Mouse (Mus musculus) lung, adult 2 months (tissue): ENCODE data around the gene Tnpo3. TPM values are rescaled to one million over a fixed set of nuclear protein-coding genes. Genes with fewer than 3 reads are reported as not detected.

Source experiments
- DNase-seq: peaks from one replicate; pipeline ENCODE4 v3.0.0; 2022
- H3K4me1 ChIP-seq: fragments of 200-500 bp; 2 replicates; pipeline ENCODE4 v1.6.1; 2011; ENCODE audit warnings: low read length; ENCODE audit not compliant: control insufficient read depth, insufficient read depth
- H3K4me3 ChIP-seq: fragments of 200-500 bp; replicated peaks from 2 replicates; pipeline ENCODE3; 2011; ENCODE audit warnings: low read depth, mild to moderate bottlenecking, control low read depth, low read length; ENCODE audit errors: extremely low read depth
- CTCF ChIP-seq: fragments of 200-500 bp; IDR thresholded peaks from 2 replicates; pipeline ENCODE4 v1.5.1; 2011; ENCODE audit warnings: mild to moderate bottlenecking, low read length, control low read depth; ENCODE audit not compliant: insufficient read depth
- POLR2A ChIP-seq: fragments of 200-500 bp; IDR thresholded peaks from 2 replicates; pipeline ENCODE4 v1.6.1; 2011; ENCODE audit warnings: low read depth, mild to moderate bottlenecking, control low read depth, low read length, borderline replicate concordance; ENCODE audit errors: extremely low read depth
- WGBS: fragments of 180-500 bp; shearing (Covaris S2); methylation state at CpG from one replicate; pipeline ENCODE4 v1.1.7; 2018; 5-methylcytosine and 5-hydroxymethylcytosine counted together
- polyA plus RNA-seq: library from polyadenylated mRNA; depleted of rRNA; stranded (reverse); fragments of >200 nt; gene quantifications from 2 replicates; pipeline ENCODE4 v1.2.3, GENCODE M21; 2012; rRNA removed

Tnpo3 gene
- polyA plus RNA-seq, 1 experiment, result 36.9 TPM

- no peak for TF ChIP-seq CTCF
- TF ChIP-seq POLR2A, result no peak
- no peak for DNase-seq
- WGBS, result 37% methylated on average over 2 of the region's 2 CpGs
- no peak overlapping the region for H3K4me3 ChIP-seq
- H3K4me1 ChIP-seq, result no peaks in the 10 kb centered on the region
These were observed 111.9 kb downstream of the Tnpo3 start for GRCm38 (mm10) chr6:29497791-29498190.

GRCm38 (mm10) chr6:29496270-29496669, 113.4 kb downstream of the Tnpo3 start:
- 32% methylated on average over 25 of the region's 25 CpGs for WGBS
- Histone ChIP-seq H3K4me1 (no peaks in the 10 kb centered on the region), H3K4me3 (no peak overlapping the region)
- TF ChIP-seq CTCF (no peak), POLR2A (no peak)
- DNase-seq, result no peak

- TF ChIP-seq CTCF (no peak), POLR2A (no peak)
- Histone ChIP-seq H3K4me3 (no peak overlapping the region), H3K4me1 (no peaks in the 10 kb centered on the region)
- no peak for DNase-seq
- WGBS, result 72% methylated on average over 4 of the region's 4 CpGs
These were observed 115.6 kb downstream of the Tnpo3 start for GRCm38 (mm10) chr6:29494101-29494500.

Other genes starting within 250 kb of the Tnpo3 start
- gene Opn1sw, start 221.4 kb downstream of the Tnpo3 start, polyA plus RNA-seq, result 0.11 and 0.21 TPM in 2 replicates
- 2.5 and 3.2 TPM in 2 replicates for gene Ccdc136, start 213.6 kb downstream of the Tnpo3 start, polyA plus RNA-seq
- gene Flnc, start 176.6 kb downstream of the Tnpo3 start, polyA plus RNA-seq, result 4.9 and 11.2 TPM in 2 replicates
- 256 and 275 TPM in 2 replicates for gene Atp6v1f, start 142.2 kb downstream of the Tnpo3 start, polyA plus RNA-seq
- gene Atp6v1fnb, start 138.4 kb downstream of the Tnpo3 start, polyA plus RNA-seq, result 0.20 TPM in 1 of 2 replicates, not detected in the other
- 8.8 and 12.3 TPM in 2 replicates for gene Kcp, start 101.9 kb downstream of the Tnpo3 start, polyA plus RNA-seq
- gene Irf5, start 83.3 kb downstream of the Tnpo3 start, polyA plus RNA-seq, result 35.2 and 36.6 TPM in 2 replicates
- gene Tspan33, start 84.3 kb upstream of the Tnpo3 start, polyA plus RNA-seq, result 2.6 and 2.7 TPM in 2 replicates
- 36.3 and 41.2 TPM in 2 replicates for gene Smo, start 125.6 kb upstream of the Tnpo3 start, polyA plus RNA-seq
- 53.5 and 69.7 TPM in 2 replicates for gene Ahcyl2, start 158.1 kb upstream of the Tnpo3 start, polyA plus RNA-seq